Mouse (Mus musculus): Measurements from ENCODE around the gene Tnni1.

- TF ChIP-seq CTCF (IDR thresholded peaks at IDR 0.05; ENCODE audit: borderline replicate concordance, insufficient read depth, low read depth, low read length) (no peak), POLR2A (IDR thresholded peaks at IDR 0.05; ENCODE audit: borderline replicate concordance, insufficient read depth, low read length) (no peak)
Observed at GRCm38 (mm10) chr1:135817595-135817994, 38.4 kb downstream of the Tnni1 start.
